Mouse (Mus musculus) midbrain, embryonic 14.5 days (tissue): ENCODE results near the gene Mettl24. TPM values are rescaled to one million over a fixed set of nuclear protein-coding genes. Genes with fewer than 3 reads are reported as not detected.

Experiments
- ATAC-seq: fragments of 200-750 bp; cut with Nextera tagmentation; 2 replicates; pipeline ENCODE4 v1.8.0; 2017; ENCODE audit warnings: moderate number of reproducible peaks, moderate library complexity; ENCODE audit not compliant: low FRiP score, low TSS enrichment
- DNase-seq: peaks from one replicate; pipeline ENCODE4 v3.0.0-alpha.2; 2015
- H3K27ac ChIP-seq: fragments of 300-500 bp; sonication (generic); replicated peaks from 2 replicates; pipeline ENCODE4 v1.5.1; 2014; ENCODE audit warnings: mild to moderate bottlenecking, low read depth, low read length, moderate library complexity
- H3K27me3 ChIP-seq: fragments of 300-500 bp; sonication (generic); 2 replicates; pipeline ENCODE4 v1.6.1; 2014; ENCODE audit warnings: low read length, control low read depth, mixed read lengths; ENCODE audit not compliant: control insufficient read depth, insufficient read depth
- H3K36me3 ChIP-seq: fragments of 300-500 bp; sonication (generic); 2 replicates; pipeline ENCODE4 v1.6.1; 2014; ENCODE audit warnings: low read length, control low read depth; ENCODE audit not compliant: control insufficient read depth, insufficient read depth
- H3K4me1 ChIP-seq: fragments of 300-500 bp; sonication (generic); 2 replicates; pipeline ENCODE4 v1.6.1; 2014; ENCODE audit warnings: mild to moderate bottlenecking, antibody characterized with exemption, low read length, control low read depth; ENCODE audit not compliant: control insufficient read depth, insufficient read depth
- H3K4me2 ChIP-seq: fragments of 300-500 bp; sonication (generic); 2 replicates; pipeline ENCODE4 v1.6.1; 2014; ENCODE audit warnings: mild to moderate bottlenecking, low read length, moderate library complexity
- H3K4me3 ChIP-seq: fragments of 300-500 bp; sonication (generic); replicated peaks from 2 replicates; pipeline ENCODE4 v1.5.1; 2014; ENCODE audit warnings: low read depth, low read length
- H3K9ac ChIP-seq: fragments of 300-500 bp; sonication (generic); replicated peaks from 2 replicates; pipeline ENCODE4 v1.6.1; 2014; ENCODE audit warnings: mild to moderate bottlenecking, low read length, moderate library complexity
- H3K9me3 ChIP-seq: fragments of 300-500 bp; sonication (generic); 2 replicates; pipeline ENCODE4 v1.6.1; 2016; ENCODE audit warnings: low read length, control low read depth, mixed read lengths; ENCODE audit not compliant: control insufficient read depth
- WGBS: fragments of 180-500 bp; shearing (Covaris S2); extraction: QIAGEN DNeasy Blood & Tissue Kit; methylation state at CpG from one replicate; pipeline ENCODE4 v1.1.7; 2014; 5-methylcytosine and 5-hydroxymethylcytosine counted together
- polyA plus RNA-seq: library from polyadenylated mRNA; unstranded; fragments of >200 nt; fragmentation: Nextera tagmentation; extraction: Ambion mirVana; gene quantifications from 2 replicates; pipeline ENCODE4 v1.2.1, GENCODE M21; 2014

The Mettl24 gene
- polyA plus RNA-seq, 1 experiment from 2014 or later, result 0.41 TPM

DNA sequence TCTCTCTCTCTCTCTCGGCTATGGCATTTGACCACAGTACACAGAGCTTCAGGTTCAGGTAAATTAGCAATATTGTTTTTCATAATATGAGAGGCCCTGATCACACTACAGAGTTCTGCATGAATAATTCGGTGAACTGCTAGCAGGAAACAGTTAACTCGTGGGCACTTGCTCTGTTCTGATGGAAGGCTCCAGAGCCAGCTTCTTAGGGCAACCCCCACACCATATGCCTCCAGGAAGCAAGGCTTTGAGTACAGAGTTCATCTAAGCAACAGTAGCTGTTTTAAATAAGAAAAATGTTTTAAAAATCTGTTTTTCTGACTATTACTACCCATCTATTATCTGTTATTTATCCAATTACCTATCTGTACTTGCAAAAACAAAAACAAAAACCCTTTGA is 50.2 kb downstream of the Mettl24 start:
- H3K27me3 ChIP-seq, result no peaks in the 10 kb centered on the region
- WGBS, result 74% methylated on average over 3 of the region's 3 CpGs
- no peaks in the 10 kb centered on the region for H3K36me3 ChIP-seq
- no peak for DNase-seq
- no peak overlapping the region for H3K27ac ChIP-seq
- H3K4me3 ChIP-seq, result no peak overlapping the region
- ATAC-seq, result no peak
- no peaks in the 10 kb centered on the region for H3K9me3 ChIP-seq
- peaks cover 13% of the 10 kb centered on the region for H3K4me1 ChIP-seq
- H3K4me2 ChIP-seq, result no peak overlapping the region
- no peak overlapping the region for H3K9ac ChIP-seq

DNA sequence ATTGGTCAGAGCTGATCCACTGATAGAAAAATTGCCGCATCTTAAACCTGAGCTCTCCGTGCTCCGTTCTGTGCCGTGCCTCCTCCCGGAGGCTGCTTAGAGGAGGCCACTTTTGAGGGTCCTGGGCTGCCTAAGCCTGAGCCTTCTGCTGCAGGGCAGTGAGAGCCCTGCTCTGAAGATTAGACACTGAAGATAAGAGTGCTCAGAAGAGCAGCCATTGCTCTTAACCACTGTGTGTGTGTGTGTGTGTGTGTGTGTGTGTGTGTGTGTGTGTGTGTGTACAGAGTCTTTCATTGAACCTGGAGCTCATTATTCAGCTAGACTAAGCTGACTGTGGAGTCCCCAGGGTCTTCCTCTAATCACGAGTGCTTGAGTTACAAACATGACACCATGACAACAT is 53.1 kb downstream of the Mettl24 start:
- no peak for DNase-seq
- H3K9ac ChIP-seq, result no peak overlapping the region
- peaks cover 13% of the 10 kb centered on the region for H3K4me1 ChIP-seq
- no peak overlapping the region for H3K27ac ChIP-seq
- ATAC-seq, result no peak; the same call in 1 of the 2 replicates
- H3K4me3 ChIP-seq, result no peak overlapping the region
- H3K27me3 ChIP-seq, result no peaks in the 10 kb centered on the region
- 70% methylated on average over 6 of the region's 6 CpGs for WGBS
- no peaks in the 10 kb centered on the region for H3K36me3 ChIP-seq
- no peaks in the 10 kb centered on the region for H3K9me3 ChIP-seq
- no peak overlapping the region for H3K4me2 ChIP-seq

DNA sequence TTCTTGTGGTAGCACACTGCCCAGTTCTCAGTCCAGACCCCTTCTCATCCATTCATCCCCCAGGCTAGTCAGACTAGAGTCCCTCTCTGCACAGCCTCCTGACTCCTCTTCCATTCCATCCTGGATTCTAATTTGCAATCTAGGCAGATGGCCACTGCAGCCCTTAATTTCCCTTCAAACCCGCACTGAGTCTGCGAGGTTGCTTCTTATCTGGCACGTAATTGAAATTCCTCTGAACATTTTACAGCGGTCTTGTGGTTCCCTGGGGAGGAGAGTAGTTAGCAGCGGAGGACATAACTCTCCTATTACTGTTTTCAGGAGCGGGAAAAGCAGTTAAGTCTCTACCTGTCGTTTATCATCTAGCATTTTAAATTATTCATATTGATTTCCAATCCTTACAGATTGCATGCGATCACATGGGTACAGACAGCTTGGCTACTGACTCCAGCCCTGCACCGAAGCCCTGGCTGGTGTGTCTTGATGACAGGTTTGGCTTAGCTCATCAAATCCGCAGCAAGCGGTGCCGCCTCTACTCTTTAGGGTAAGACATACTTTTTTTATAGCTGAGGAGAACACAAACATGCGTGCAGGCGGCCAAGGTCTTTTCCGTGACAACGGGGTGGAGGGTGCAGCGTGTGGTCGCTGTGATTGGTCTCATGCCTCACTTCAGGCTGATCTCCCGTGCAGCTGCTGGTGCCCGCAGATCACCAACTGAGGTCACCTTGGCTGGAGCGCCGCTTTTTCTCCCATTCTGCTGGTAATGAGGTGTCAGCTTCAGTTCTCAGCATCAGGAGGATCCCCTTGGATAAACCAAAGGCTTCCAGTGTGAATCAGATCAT is 54.4 kb downstream of the Mettl24 start:
- Histone ChIP-seq H3K4me3 (0 out of 2 replicates have a peak overlapping the region, but pooled peaks have one; percentile 7), H3K4me2 (peak overlapping the region; percentile 34), H3K9ac (no peak overlapping the region), H3K9me3 (no peaks in the 10 kb centered on the region), H3K27ac (peak overlapping the region; percentile 64), H3K4me1 (peaks cover 13% of the 10 kb centered on the region), H3K36me3 (no peaks in the 10 kb centered on the region), H3K27me3 (no peaks in the 10 kb centered on the region)
- ATAC-seq (peak; percentile 66; the same call in 1 of the 2 replicates), DNase-seq (peak; percentile 68)
- 55% methylated on average over 22 of the region's 22 CpGs for WGBS

DNA sequence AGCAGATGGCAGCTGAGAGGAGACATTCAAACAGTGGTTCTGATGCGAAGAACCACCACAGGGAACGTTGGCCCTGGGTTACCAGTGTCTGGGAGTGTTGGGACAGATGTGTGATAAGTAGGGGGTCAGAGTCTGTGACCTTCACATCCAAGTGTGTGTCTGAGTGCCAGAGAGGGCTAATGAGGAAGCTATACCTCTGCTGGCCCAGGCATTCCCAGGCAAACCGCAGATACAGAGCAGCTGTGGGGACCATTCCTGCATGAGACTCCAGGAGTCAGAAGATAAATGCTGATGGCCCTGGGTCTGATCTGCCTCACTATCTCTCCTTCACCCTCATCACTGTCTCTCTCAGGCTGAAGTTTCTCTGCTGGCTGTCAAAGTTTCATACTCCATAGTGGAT is 57.6 kb downstream of the Mettl24 start:
- H3K4me2 ChIP-seq, result no peak overlapping the region
- H3K4me3 ChIP-seq, result no peak overlapping the region
- no peaks in the 10 kb centered on the region for H3K36me3 ChIP-seq
- no peaks in the 10 kb centered on the region for H3K9me3 ChIP-seq
- H3K9ac ChIP-seq, result no peak overlapping the region
- ATAC-seq (no peak), DNase-seq (no peak)
- no peak overlapping the region for H3K27ac ChIP-seq
- no peaks in the 10 kb centered on the region for H3K27me3 ChIP-seq
- H3K4me1 ChIP-seq, result peaks cover 13% of the 10 kb centered on the region
- 71% methylated on average over 3 of the region's 3 CpGs for WGBS

DNA sequence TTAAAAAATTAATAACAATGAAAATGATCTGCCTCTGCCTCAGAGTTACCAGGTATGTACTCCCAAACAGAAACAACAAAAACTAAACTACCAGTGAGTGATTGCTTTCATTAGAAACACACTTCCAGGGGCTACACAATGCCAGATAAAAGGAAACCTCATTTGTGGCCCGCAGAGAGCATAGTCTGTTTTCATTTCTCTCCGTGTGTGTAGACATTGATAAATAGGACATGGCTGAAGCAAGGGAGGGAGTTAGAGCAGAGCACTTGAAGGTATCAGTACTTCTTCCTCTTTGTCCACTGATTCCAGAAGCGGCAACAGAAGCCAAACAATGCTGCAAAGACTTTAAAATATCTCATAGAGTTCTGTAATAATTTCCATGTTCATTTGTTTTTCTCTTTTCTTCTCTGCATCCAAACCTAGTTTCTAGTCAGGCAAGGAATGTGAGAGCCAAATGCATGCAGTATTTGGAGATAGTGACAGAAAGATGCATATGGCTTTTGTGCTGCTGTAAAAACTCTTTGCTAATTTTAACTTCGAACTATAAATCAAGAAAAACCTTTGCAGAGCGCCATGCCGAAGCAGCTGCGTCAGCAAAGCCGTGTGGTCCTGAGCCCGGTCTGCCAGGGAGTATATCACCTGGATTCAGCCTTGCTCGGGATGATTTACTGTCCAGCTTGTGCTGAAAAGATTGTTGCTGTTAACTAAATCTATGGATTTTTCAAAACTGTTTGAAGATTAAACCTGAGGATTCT is 67.4 kb downstream of the Mettl24 start:
- DNase-seq (no peak), ATAC-seq (no peak)
- Histone ChIP-seq H3K9me3 (no peaks in the 10 kb centered on the region), H3K27me3 (no peaks in the 10 kb centered on the region), H3K27ac (peak overlapping the region; percentile 15; the same call in 1 of the 2 replicates), H3K9ac (no peak overlapping the region), H3K4me1 (peaks cover 7% of the 10 kb centered on the region; the same call in 1 of the 2 replicates), H3K4me2 (no peak overlapping the region), H3K4me3 (no peak overlapping the region), H3K36me3 (no peaks in the 10 kb centered on the region)
- WGBS, result 80% methylated on average over 10 of the region's 10 CpGs

DNA sequence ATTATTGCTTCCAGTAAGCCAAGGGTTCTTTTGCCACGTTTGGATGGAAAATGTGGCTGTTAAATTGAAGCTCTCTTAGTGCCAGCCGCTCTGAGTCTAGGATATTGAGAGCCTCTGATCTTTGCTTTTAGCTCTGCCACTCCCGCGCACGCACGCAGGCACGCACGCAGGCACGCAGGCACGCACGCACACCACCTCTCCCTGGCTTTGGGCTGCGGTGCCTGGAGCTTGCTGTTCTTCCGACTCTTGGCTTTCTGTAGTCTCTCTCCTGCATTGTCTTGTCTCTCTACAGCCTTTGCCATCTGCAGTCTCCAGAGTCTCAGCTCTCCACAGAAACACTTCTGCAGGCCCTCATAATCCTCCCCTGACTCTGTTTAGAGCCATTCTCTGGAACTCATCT is 68.1 kb downstream of the Mettl24 start:
- no peak overlapping the region for H3K9ac ChIP-seq
- WGBS, result 77% methylated on average over 13 of the region's 13 CpGs
- H3K27me3 ChIP-seq, result no peaks in the 10 kb centered on the region

DNA sequence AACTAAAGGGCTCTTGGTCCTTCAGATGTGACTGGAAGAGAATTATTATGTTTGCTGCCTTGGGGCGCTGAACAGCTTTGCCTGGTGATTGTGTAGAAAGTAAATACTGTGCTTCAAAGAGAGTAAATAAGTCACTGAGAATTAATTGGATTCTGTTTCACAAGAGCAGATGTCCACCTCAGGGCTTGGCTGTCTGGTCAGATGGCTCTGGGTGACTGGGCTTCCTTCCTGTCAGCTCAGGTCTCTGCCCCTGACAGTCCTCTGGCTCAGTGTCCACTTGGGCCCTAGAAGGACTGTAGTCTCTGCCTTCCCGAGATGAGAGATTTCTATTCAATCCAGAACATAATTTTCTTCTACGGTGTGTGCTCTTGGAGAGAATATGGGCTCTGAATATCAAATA is 70.0 kb downstream of the Mettl24 start:
- DNase-seq, result no peak
- no peaks in the 10 kb centered on the region for H3K36me3 ChIP-seq
- no peak overlapping the region for H3K4me2 ChIP-seq
- ATAC-seq, result no peak
- H3K27me3 ChIP-seq, result no peaks in the 10 kb centered on the region
- no peak overlapping the region for H3K27ac ChIP-seq
- peaks cover 7% of the 10 kb centered on the region; the same call in 1 of the 2 replicates for H3K4me1 ChIP-seq
- H3K9ac ChIP-seq, result no peak overlapping the region
- no peak overlapping the region for H3K4me3 ChIP-seq
- no peaks in the 10 kb centered on the region for H3K9me3 ChIP-seq
- WGBS, result 59% methylated on average over 3 of the region's 3 CpGs

More for the DNA sequence above, 68.1 kb downstream of the Mettl24 start:
- Histone ChIP-seq H3K9me3 (no peaks in the 10 kb centered on the region), H3K4me3 (no peak overlapping the region), H3K4me1 (peaks cover 7% of the 10 kb centered on the region; the same call in 1 of the 2 replicates), H3K36me3 (no peaks in the 10 kb centered on the region), H3K4me2 (no peak overlapping the region), H3K27ac (no peak overlapping the region)
- no peak for DNase-seq
- ATAC-seq, result no peak

DNA sequence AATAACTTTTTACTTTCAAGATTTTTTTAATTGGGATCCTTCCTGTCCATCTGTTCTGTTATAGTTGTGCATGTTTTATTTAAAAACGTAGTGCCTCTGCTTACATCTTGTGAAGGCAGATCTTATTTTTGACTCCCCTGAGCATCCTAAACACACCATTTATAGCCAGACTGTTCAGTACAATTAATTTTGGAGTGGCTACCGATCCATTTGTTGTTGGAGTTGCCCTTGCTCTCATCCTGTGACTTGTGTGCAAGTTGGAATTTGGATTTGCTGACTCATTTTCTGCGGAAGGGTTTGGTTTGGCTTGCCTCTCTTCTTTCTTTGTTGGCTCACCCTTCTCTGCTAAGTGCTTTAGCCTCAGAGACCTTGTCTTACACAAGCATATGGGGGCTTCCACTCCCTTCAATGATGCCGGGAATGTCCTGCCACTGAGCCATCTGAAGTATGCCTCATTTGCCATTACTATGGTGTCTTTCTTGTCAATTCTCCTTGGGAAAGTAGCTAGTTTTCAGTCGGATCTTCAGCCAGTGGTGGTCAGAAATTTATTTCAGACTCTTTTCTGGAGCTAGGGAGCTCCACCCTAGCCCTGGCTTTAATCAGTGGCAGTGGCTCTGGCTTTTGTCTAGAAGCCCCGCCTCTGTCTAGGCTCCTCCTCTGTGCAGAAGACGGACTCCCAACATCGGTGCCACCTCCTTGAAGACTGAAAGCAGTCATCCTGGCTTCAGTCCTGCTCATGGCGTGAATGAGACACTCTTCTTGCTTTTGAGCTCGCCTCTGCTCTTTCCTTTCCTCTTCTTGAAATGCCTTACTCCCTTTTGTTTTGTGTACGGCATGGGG is 75.3 kb downstream of the Mettl24 start:
- no peak for DNase-seq
- no peak for ATAC-seq
- no peaks in the 10 kb centered on the region for H3K27me3 ChIP-seq
- no peak overlapping the region for H3K4me3 ChIP-seq
- no peak overlapping the region for H3K4me2 ChIP-seq
- H3K4me1 ChIP-seq, result no peaks in the 10 kb centered on the region
- WGBS, result 82% methylated on average over 11 of the region's 11 CpGs
- no peak overlapping the region for H3K27ac ChIP-seq
- no peak overlapping the region for H3K9ac ChIP-seq
- no peaks in the 10 kb centered on the region for H3K36me3 ChIP-seq
- H3K9me3 ChIP-seq, result no peaks in the 10 kb centered on the region
